Mouse (Mus musculus): ENCODE data around the gene Mief2.

GRCm38 (mm10) chr11:60777801-60778370 is 49.7 kb downstream of the Mief2 start:
- TF ChIP-seq CTCF (IDR thresholded peaks at IDR 0.05; ENCODE audit: control insufficient read depth, insufficient read depth, insufficient read length) (no peak), MYOD1 (IDR thresholded peaks at IDR 0.05; ENCODE audit: control insufficient read depth, insufficient read length, low read depth) (no peak), MAX (IDR thresholded peaks at IDR 0.05) (no peak), USF1 (IDR thresholded peaks at IDR 0.05; ENCODE audit: low read depth) (no peak)
